Mouse (Mus musculus) urinary bladder, postnatal 25 days (tissue): ENCODE measurements at regions not wholly inside any gene's neighbourhood (a gene's known extent, or its start where the extent isn't known, plus 50 kb on each side); places are given as distances from the start of the nearest gene placed in this dataset.
"Not testable (repeated sequence)": the region's sequence is repeated elsewhere in the genome, so short reads cannot be mapped to it uniquely, and the experiment has no call there.

Experiments used
- DNase-seq: peaks from one replicate; pipeline ENCODE4 v3.0.0; 2022; ENCODE audit warnings: low spot score

- DNase-seq = no peak
Observed at GRCm38 (mm10) chr13:5546937-5547336, 314.3 kb upstream of the Klf6 start.

GRCm38 (mm10) chr13:5548768-5549167 lies 312.5 kb upstream of the Klf6 start:
- DNase-seq = no peak

- DNase-seq = no peak
Observed at GRCm38 (mm10) chr13:5549175-5549574, 312.1 kb upstream of the Klf6 start.

- DNase-seq = no peak
Observed at GRCm38 (mm10) chr13:5549747-5550146, 311.5 kb upstream of the Klf6 start.

- DNase-seq = no peak
Observed at GRCm38 (mm10) chr13:5550354-5550753, 310.9 kb upstream of the Klf6 start.

- DNase-seq = no peak
Observed at GRCm38 (mm10) chr13:5551131-5551530, 310.2 kb upstream of the Klf6 start.

- no peak for DNase-seq
Observed at GRCm38 (mm10) chr13:5553461-5553860, 307.8 kb upstream of the Klf6 start.

GRCm38 (mm10) chr13:5558095-5558494 lies 303.2 kb upstream of the Klf6 start:
- no peak for DNase-seq

GRCm38 (mm10) chr13:5566479-5566878 lies 294.8 kb upstream of the Klf6 start:
- no peak for DNase-seq

- no peak for DNase-seq
Observed at GRCm38 (mm10) chr13:5566896-5567295, 294.4 kb upstream of the Klf6 start.

GRCm38 (mm10) chr13:5569579-5569978 lies 291.7 kb upstream of the Klf6 start:
- DNase-seq = no peak

- DNase-seq = no peak
Observed at GRCm38 (mm10) chr13:5570386-5570785, 290.9 kb upstream of the Klf6 start.

- DNase-seq = no peak
Observed at GRCm38 (mm10) chr13:5576568-5576967, 284.7 kb upstream of the Klf6 start.

- DNase-seq = not testable (repeated sequence)
Observed at GRCm38 (mm10) chr13:5583681-5584080, 277.6 kb upstream of the Klf6 start.

- no peak for DNase-seq
Observed at GRCm38 (mm10) chr13:5587196-5587595, 274.1 kb upstream of the Klf6 start.

GRCm38 (mm10) chr13:5591286-5591685 lies 270.0 kb upstream of the Klf6 start:
- DNase-seq = no peak

GRCm38 (mm10) chr13:5591837-5592555 lies 269.3 kb upstream of the Klf6 start:
- DNase-seq = no peak

GRCm38 (mm10) chr13:5592556-5593061 lies 268.7 kb upstream of the Klf6 start:
- no peak for DNase-seq

- no peak for DNase-seq
Observed at GRCm38 (mm10) chr13:5601648-5602047, 259.6 kb upstream of the Klf6 start.

- DNase-seq = no peak
Observed at GRCm38 (mm10) chr13:5603905-5604596, 257.2 kb upstream of the Klf6 start.

- no peak for DNase-seq
Observed at GRCm38 (mm10) chr13:5605418-5605817, 255.9 kb upstream of the Klf6 start.

- no peak for DNase-seq
Observed at GRCm38 (mm10) chr13:5607462-5607861, 253.8 kb upstream of the Klf6 start.

GRCm38 (mm10) chr13:5614186-5614737 lies 247.0 kb upstream of the Klf6 start:
- DNase-seq = no peak
